In genomic region chr10:80577195-80578130, GRCm38 (mm10) we compare ENCODE assay signal across 8 mouse cellular contexts. TPM values are rescaled to one million over a fixed set of nuclear protein-coding genes. Genes with fewer than 3 reads are reported as not detected.
DNase-seq lines count a peak whose midpoint lies in the region; ATAC-seq and TF ChIP-seq lines count a peak whose summit lies in the region.

Gene Klf16, minus strand, starts transcription at chr10:80577321.

- H3K27ac ChIP-seq in bone marrow, adult 2 months (ENCODE audit: control insufficient read depth, insufficient read depth, low read depth, low read length, poor library complexity): peak within 1 kb of the TSS; percentile 93
- peak within 1 kb of the TSS; percentile 96 for H3K27ac ChIP-seq in embryonic facial prominence, embryonic 15.5 days (replicated peaks)
- peak within 1 kb of the TSS; percentile 96 for H3K27ac ChIP-seq in kidney, embryonic 14.5 days (ENCODE audit: low read depth, low read length)
- H3K27ac ChIP-seq in limb, embryonic 15.5 days: peak within 1 kb of the TSS; percentile 95

- TF ChIP-seq POLR2A in bone marrow, adult 2 months (IDR thresholded peaks at IDR 0.05; ENCODE audit: borderline replicate concordance, control insufficient read depth, low read depth, low read length): peak; percentile 61; the same call in 1 of the 2 replicates

- WGBS in bone marrow, adult 2 months: under 1% methylated on average over 75 of the region's 97 CpGs
- WGBS in embryonic facial prominence, embryonic 15.5 days: under 1% methylated on average over 83 of the region's 97 CpGs
- under 1% methylated on average over 76 of the region's 97 CpGs for WGBS in kidney, embryonic 14.5 days
- WGBS in limb, embryonic 15.5 days: under 1% methylated on average over 66 of the region's 97 CpGs

- peak; percentile 98 for DNase-seq in 416B (ENCODE audit: low read depth)
- peak; percentile 96 to 98 for DNase-seq in heart, adult 9 months (ENCODE audit: low spot score in 2 of 2)
- peak; percentile 89 to 98 for DNase-seq in monocyte, adult 2 months (ENCODE audit: low read depth in 1 of 2, low spot score in 2 of 2)
- peak; percentile 99 for DNase-seq in spleen, postnatal 36 days (ENCODE audit: low spot score in 2 of 2)

- H3K4me1 ChIP-seq in bone marrow, adult 2 months (ENCODE audit: control insufficient read depth, insufficient read depth, low read length): peaks cover 10% of the 10 kb centered on the region
- H3K4me1 ChIP-seq in embryonic facial prominence, embryonic 15.5 days: peaks cover 50% of the 10 kb centered on the region
- peaks cover 34% of the 10 kb centered on the region for H3K4me1 ChIP-seq in kidney, embryonic 14.5 days (ENCODE audit: control insufficient read depth, insufficient read depth, low read length)
- H3K4me1 ChIP-seq in limb, embryonic 15.5 days: peaks cover 52% of the 10 kb centered on the region

- no peaks in the 10 kb centered on the region for H3K27me3 ChIP-seq in embryonic facial prominence, embryonic 15.5 days
- H3K27me3 ChIP-seq in kidney, embryonic 14.5 days (ENCODE audit: control insufficient read depth, insufficient read depth, low read length): no peaks in the 10 kb centered on the region
- H3K27me3 ChIP-seq in limb, embryonic 15.5 days: no peaks in the 10 kb centered on the region

- peak; percentile 84 for ATAC-seq in embryonic facial prominence, embryonic 15.5 days (ENCODE audit: insufficient number of reproducible peaks, low FRiP score, low TSS enrichment, low read depth)
- peak; percentile 80 for ATAC-seq in kidney, embryonic 14.5 days (ENCODE audit: low FRiP score, low TSS enrichment)
- ATAC-seq in limb, embryonic 15.5 days (ENCODE audit: insufficient number of reproducible peaks, low FRiP score, low TSS enrichment, low read depth): peak; percentile 87

- H3K4me2 ChIP-seq in embryonic facial prominence, embryonic 15.5 days (replicated peaks): peak within 1 kb of the TSS; percentile 94
- H3K4me2 ChIP-seq in kidney, embryonic 14.5 days (replicated peaks; ENCODE audit: low read depth, low read length): peak within 1 kb of the TSS; percentile 72
- H3K4me2 ChIP-seq in limb, embryonic 15.5 days: peak within 1 kb of the TSS; percentile 91

- H3K4me3 ChIP-seq in bone marrow, adult 2 months (replicated peaks; ENCODE audit: control insufficient read depth, low read depth, low read length): peak within 1 kb of the TSS; percentile 89
- H3K4me3 ChIP-seq in embryonic facial prominence, embryonic 15.5 days (replicated peaks): peak within 1 kb of the TSS; percentile 85
- peak within 1 kb of the TSS; percentile 87 for H3K4me3 ChIP-seq in kidney, embryonic 14.5 days (ENCODE audit: low read length)
- peak within 1 kb of the TSS; percentile 90 for H3K4me3 ChIP-seq in limb, embryonic 15.5 days

- no peak for TF ChIP-seq CTCF in bone marrow, adult 2 months (IDR thresholded peaks at IDR 0.05; ENCODE audit: control insufficient read depth, insufficient read depth, low read length)

- peaks cover 4% of the 10 kb centered on the region; the same call in 1 of the 2 replicates for H3K36me3 ChIP-seq in embryonic facial prominence, embryonic 15.5 days
- 0 out of 2 replicates have a peak, but pooled peaks cover 4% of the 10 kb centered on the region for H3K36me3 ChIP-seq in kidney, embryonic 14.5 days (ENCODE audit: control insufficient read depth, insufficient read depth, low read length)
- peaks cover 8% of the 10 kb centered on the region for H3K36me3 ChIP-seq in limb, embryonic 15.5 days

- no peaks in the 10 kb centered on the region for H3K9me3 ChIP-seq in embryonic facial prominence, embryonic 15.5 days (replicated peaks)
- H3K9me3 ChIP-seq in kidney, embryonic 14.5 days (ENCODE audit: control insufficient read depth, low read length): no peaks in the 10 kb centered on the region
- H3K9me3 ChIP-seq in limb, embryonic 15.5 days: no peaks in the 10 kb centered on the region

- peak within 1 kb of the TSS; percentile 65 for H3K9ac ChIP-seq in embryonic facial prominence, embryonic 15.5 days
- H3K9ac ChIP-seq in kidney, embryonic 14.5 days (ENCODE audit: low read depth, low read length): peak within 1 kb of the TSS; percentile 89
- peak within 1 kb of the TSS; percentile 76 for H3K9ac ChIP-seq in limb, embryonic 15.5 days

RNA-seq across cellular contexts. Expression of gene Klf16, which starts in this region (rescaled TPM):
- polyA plus RNA-seq in bone marrow, adult 2 months (2011; ENCODE audit: insufficient read depth, insufficient read length, low replicate concordance, missing spikeins): 13.4 and 18.6 TPM in 2 replicates
- 9.4 and 11.3 TPM in 2 replicates for polyA plus RNA-seq in embryonic facial prominence, embryonic 15.5 days (2015; fragmentation: Nextera tagmentation; extraction: Ambion mirVana)
- 10.1 and 10.2 TPM in 2 replicates for polyA plus RNA-seq in kidney, embryonic 14.5 days (2014; fragmentation: Nextera tagmentation; extraction: Ambion mirVana)
- polyA plus RNA-seq in limb, embryonic 15.5 days (2015; fragmentation: Nextera tagmentation; extraction: Ambion mirVana): 7.9 and 9.9 TPM in 2 replicates

Comparison
In these comparisons a context has a peak if more than half of its experiments do, and no peak if none do; other contexts are left out.
1. Peak in every context shown above with its lines: DNase-seq, ATAC-seq, H3K4me3 ChIP-seq and H3K27ac ChIP-seq.